Mouse (Mus musculus): ENCODE measurements around the gene Banp.

The Banp gene

GRCm38 (mm10) chr8:121980792-121981519 lies 31.4 kb downstream of the Banp start:
- DNase-seq (ENCODE audit: low spot score in 2 of 2) = no peak

- peak in 1 of 2 experiments; percentile 41 for DNase-seq (ENCODE audit: low spot score in 2 of 2)
These were observed 32.0 kb downstream of the Banp start for GRCm38 (mm10) chr8:121981520-121981895.

- DNase-seq (ENCODE audit: low spot score in 2 of 2) = no peak
These were observed 36.1 kb downstream of the Banp start for GRCm38 (mm10) chr8:121985673-121986072.

GRCm38 (mm10) chr8:121987892-121988291 lies 38.3 kb downstream of the Banp start:
- no peak for DNase-seq (ENCODE audit: low spot score in 2 of 2)

GRCm38 (mm10) chr8:121990506-121991255 lies 41.1 kb downstream of the Banp start:
- no peak for DNase-seq (ENCODE audit: low spot score in 2 of 2)

GRCm38 (mm10) chr8:121991611-121992010 lies 42.1 kb downstream of the Banp start:
- no peak for DNase-seq (ENCODE audit: low spot score in 2 of 2)

GRCm38 (mm10) chr8:121992911-121993310 lies 43.4 kb downstream of the Banp start:
- no peak for DNase-seq (ENCODE audit: low spot score in 2 of 2)

GRCm38 (mm10) chr8:121995112-121995511 lies 45.6 kb downstream of the Banp start:
- no peak for DNase-seq (ENCODE audit: low spot score in 2 of 2)

- DNase-seq (ENCODE audit: low spot score in 2 of 2) = no peak
These were observed 46.3 kb downstream of the Banp start for GRCm38 (mm10) chr8:121995895-121996294.

- no peak for DNase-seq (ENCODE audit: low spot score in 2 of 2)
These were observed 49.1 kb downstream of the Banp start for GRCm38 (mm10) chr8:121998631-121999030.

GRCm38 (mm10) chr8:121999211-121999610 lies 49.7 kb downstream of the Banp start:
- DNase-seq (ENCODE audit: low spot score in 2 of 2) = no peak

- DNase-seq (ENCODE audit: low spot score in 2 of 2) = no peak
These were observed 52.0 kb downstream of the Banp start for GRCm38 (mm10) chr8:122001339-122002115.

GRCm38 (mm10) chr8:122003646-122004045 lies 54.1 kb downstream of the Banp start:
- no peak for DNase-seq (ENCODE audit: low spot score in 2 of 2)

GRCm38 (mm10) chr8:122004131-122004530 lies 54.6 kb downstream of the Banp start:
- DNase-seq (ENCODE audit: low spot score in 2 of 2) = no peak

- no peak for DNase-seq (ENCODE audit: low spot score in 2 of 2)
These were observed 56.1 kb downstream of the Banp start for GRCm38 (mm10) chr8:122005422-122006204.

GRCm38 (mm10) chr8:122006688-122007484 lies 57.3 kb downstream of the Banp start:
- no peak for DNase-seq (ENCODE audit: low spot score in 2 of 2)

GRCm38 (mm10) chr8:122008395-122008794 lies 58.8 kb downstream of the Banp start:
- no peak for DNase-seq (ENCODE audit: low spot score in 2 of 2)

GRCm38 (mm10) chr8:122010638-122011037 lies 61.1 kb downstream of the Banp start:
- no peak for DNase-seq (ENCODE audit: low spot score in 2 of 2)

GRCm38 (mm10) chr8:122011066-122011588 lies 61.6 kb downstream of the Banp start:
- DNase-seq (ENCODE audit: low spot score in 2 of 2) = no peak

GRCm38 (mm10) chr8:122014606-122015005 lies 65.1 kb downstream of the Banp start:
- no peak for DNase-seq (ENCODE audit: low spot score in 2 of 2)
